Mouse (Mus musculus) G1E (cell line): ENCODE measurements around the gene Trpv4.

ENCODE experiments used
- CTCF ChIP-seq: IDR thresholded peaks from 2 replicates; pipeline ENCODE4 v1.5.1; 2012; ENCODE audit warnings: low read depth, low read length, inconsistent platforms, mixed read lengths
- GATA1 ChIP-seq: IDR thresholded peaks from 2 replicates; pipeline ENCODE4 v1.6.1; 2012; ENCODE audit warnings: borderline replicate concordance, low read length, inconsistent platforms, mixed read lengths
- POLR2AphosphoS5 ChIP-seq: IDR thresholded peaks from 2 replicates; pipeline ENCODE4 v1.6.1; 2012; ENCODE audit warnings: low read depth, low read length, inconsistent platforms; ENCODE audit not compliant: insufficient replicate concordance
- TAL1 ChIP-seq: conservative IDR thresholded peaks from 2 replicates; pipeline ENCODE4 v1.6.1; 2012; ENCODE audit warnings: low read depth, low read length, inconsistent platforms, mixed read lengths

- TF ChIP-seq CTCF (no peak), TAL1 (no peak), POLR2AphosphoS5 (no peak), GATA1 (no peak)
Measured at GRCm38 (mm10) chr5:114587908-114588307, 70.3 kb downstream of the Trpv4 start.
